Mouse (Mus musculus): ENCODE measurements around the gene Usp10.

DNA sequence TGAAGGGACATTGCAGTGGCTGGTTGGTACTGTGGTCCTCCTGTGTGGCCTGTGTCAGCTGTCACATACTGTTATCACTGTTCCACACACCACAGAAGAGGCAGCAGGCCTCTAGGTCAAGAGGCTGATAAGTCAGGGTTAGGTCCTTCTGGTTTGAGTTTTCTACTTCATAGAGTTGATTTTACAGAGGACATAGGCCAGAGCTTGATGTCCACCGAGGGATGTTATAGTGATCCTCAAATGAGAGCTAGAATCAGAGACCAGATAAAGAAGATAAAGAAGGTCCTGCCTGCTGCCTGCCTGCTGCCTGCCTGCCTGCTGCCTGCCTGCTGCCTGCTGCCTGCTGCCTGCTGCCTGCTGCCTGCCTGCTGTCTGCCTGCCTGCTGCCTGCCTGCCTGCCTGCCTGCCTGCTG lies 8.0 kb downstream of the Usp10 start:
- TF ChIP-seq CTCF (IDR thresholded peaks at IDR 0.05; ENCODE audit: extremely low read depth, insufficient read depth, insufficient read length, insufficient replicate concordance) (no peak), POLR2A (IDR thresholded peaks at IDR 0.05; ENCODE audit: low read depth, low read length) (no peak)
